In genomic region chr1:97979422-97979821, GRCm38 (mm10) we compare ENCODE assay signal across 26 mouse cellular contexts.
DNase-seq lines count a peak whose midpoint lies in the region; ATAC-seq and TF ChIP-seq lines count a peak whose summit lies in the region.
"Had no signal": no experiment of that assay in that cellular context is flagged by ENCODE, and none has a peak within 500 bp of the region (broad histone marks: within the 10 kb centered on the region; RNA-seq: fewer than 3 reads in every experiment).

No protein-coding gene starts in this region.

- no peak overlapping the region for H3K4me3 ChIP-seq in kidney, adult 2 months (ENCODE audit: insufficient read depth, low read depth, low read length)
- no peak overlapping the region for H3K4me3 ChIP-seq in kidney, embryonic 16.5 days (ENCODE audit: low read length)
- no peak overlapping the region for H3K4me3 ChIP-seq in limb, embryonic 10.5 days

- H3K27me3 ChIP-seq in kidney, adult 2 months (replicated peaks; ENCODE audit: control insufficient read depth, insufficient read depth, low read length), result no peaks in the 10 kb centered on the region
- H3K27me3 ChIP-seq in kidney, embryonic 16.5 days (ENCODE audit: insufficient read depth, low read length), result no peaks in the 10 kb centered on the region
- H3K27me3 ChIP-seq in limb, embryonic 10.5 days (ENCODE audit: low read depth, poor library complexity, severe bottlenecking), result no peaks in the 10 kb centered on the region
- H3K27me3 ChIP-seq: CH12.LX, Patski had no signal

- DNase-seq in kidney, adult 2 months, result peak; percentile 27
- DNase-seq in ES-CJ7 (ENCODE audit: low read depth, low spot score) (peak; percentile 21), R1 (ENCODE audit: low read depth, low spot score) (peak; percentile 29), ZHBTc4 (ENCODE audit: low read depth, low spot score) (peak; percentile 60)
- DNase-seq in limb, embryonic 10.5 days (ENCODE audit: low spot score), result no peak
- DNase-seq in embryo, embryonic 10 days (ENCODE audit: low spot score), result no peak
- DNase-seq in Muller cell, postnatal 12 days (ENCODE audit: inconsistent ontology term), result no peak
- DNase-seq: adrenal gland, adult 2 months; adrenal gland, adult 8-10 months; adrenal gland, postnatal 10 days; adrenal gland, postnatal 14 days; adrenal gland, postnatal 25 days; adrenal gland, postnatal 36 days; B cell, adult 2 months; cerebellum, adult 11 months; cerebellum, adult 11-12 months; cerebellum, adult 18-20 months; cerebellum, adult 2 months; cerebellum, adult 8-10 months; cerebellum, adult 9-10 months had no signal

- no peak overlapping the region for H3K9ac ChIP-seq in kidney, embryonic 16.5 days (replicated peaks; ENCODE audit: low read length)

- no peak overlapping the region for H3K27ac ChIP-seq in kidney, adult 2 months (ENCODE audit: insufficient read depth, low read depth, low read length)
- no peak overlapping the region for H3K27ac ChIP-seq in kidney, embryonic 16.5 days (ENCODE audit: low read length)
- H3K27ac ChIP-seq in limb, embryonic 10.5 days, result no peak overlapping the region

- no peaks in the 10 kb centered on the region for H3K9me3 ChIP-seq in kidney, embryonic 16.5 days (ENCODE audit: low read length)
- H3K9me3 ChIP-seq in limb, embryonic 10.5 days (replicated peaks), result no peaks in the 10 kb centered on the region

- TF ChIP-seq CTCF in kidney, adult 2 months (conservative IDR thresholded peaks at IDR 0.05; ENCODE audit: insufficient read depth, insufficient read length, low read depth, low read length), result no peak

- no peak for ATAC-seq in kidney, embryonic 16.5 days (ENCODE audit: low FRiP score, low TSS enrichment)
- ATAC-seq: activated CD4-positive, CD25-positive, alpha-beta regulatory T cell, adult 4 months; CD4-positive, CD25-positive, alpha-beta regulatory T cell, adult 4 months; Patski had no signal

- no peak overlapping the region for H3K4me2 ChIP-seq in kidney, embryonic 16.5 days (replicated peaks; ENCODE audit: low read depth, low read length)

- no peaks in the 10 kb centered on the region for H3K36me3 ChIP-seq in kidney, adult 2 months (ENCODE audit: control insufficient read depth, insufficient read depth, low read length)
- H3K36me3 ChIP-seq in kidney, embryonic 16.5 days (ENCODE audit: insufficient read depth, low read length), result no peaks in the 10 kb centered on the region
- H3K36me3 ChIP-seq in limb, embryonic 10.5 days, result no peaks in the 10 kb centered on the region
- H3K36me3 ChIP-seq: G1E had no signal

- WGBS in kidney, adult 2 months, result 78% methylated on average over 1 of the region's 1 CpGs
- 68% methylated on average over 1 of the region's 1 CpGs for WGBS in kidney, embryonic 16.5 days
- WGBS in limb, embryonic 10.5 days, result 74% methylated on average over 1 of the region's 1 CpGs

- no peaks in the 10 kb centered on the region; the same call in 1 of the 2 replicates for H3K4me1 ChIP-seq in kidney, adult 2 months (ENCODE audit: control insufficient read depth, insufficient read depth, low read length)
- peaks cover 7% of the 10 kb centered on the region; the same call in 1 of the 2 replicates for H3K4me1 ChIP-seq in kidney, embryonic 16.5 days (ENCODE audit: insufficient read depth, low read length)
- peaks cover 5% of the 10 kb centered on the region for H3K4me1 ChIP-seq in limb, embryonic 10.5 days

- TF ChIP-seq POLR2A in kidney, adult 2 months (IDR thresholded peaks at IDR 0.05; ENCODE audit: low read depth, low read length), result no peak

Comparison
In these comparisons a context has a peak if more than half of its experiments do, and no peak if none do; other contexts are left out.
1. DNase-seq: peak in kidney, adult 2 months (single experiment), ES-CJ7 (single experiment), R1 (single experiment) and ZHBTc4 (single experiment); none in limb, embryonic 10.5 days (single experiment), embryo, embryonic 10 days (single experiment) and Muller cell, postnatal 12 days (single experiment).